Mouse (Mus musculus) bone marrow macrophage, adult 2 months (primary cell): ENCODE data around the gene Ube4b.

Experiments
- CTCF ChIP-seq: IDR thresholded peaks from 2 replicates; pipeline ENCODE4 v1.5.1; 2012; ENCODE audit warnings: low read depth, mild to moderate bottlenecking, low read length, moderate library complexity
- POLR2A ChIP-seq: IDR thresholded peaks from 2 replicates; pipeline ENCODE4 v1.6.1; 2012; ENCODE audit warnings: mild to moderate bottlenecking, low read depth, low read length, borderline replicate concordance

DNA sequence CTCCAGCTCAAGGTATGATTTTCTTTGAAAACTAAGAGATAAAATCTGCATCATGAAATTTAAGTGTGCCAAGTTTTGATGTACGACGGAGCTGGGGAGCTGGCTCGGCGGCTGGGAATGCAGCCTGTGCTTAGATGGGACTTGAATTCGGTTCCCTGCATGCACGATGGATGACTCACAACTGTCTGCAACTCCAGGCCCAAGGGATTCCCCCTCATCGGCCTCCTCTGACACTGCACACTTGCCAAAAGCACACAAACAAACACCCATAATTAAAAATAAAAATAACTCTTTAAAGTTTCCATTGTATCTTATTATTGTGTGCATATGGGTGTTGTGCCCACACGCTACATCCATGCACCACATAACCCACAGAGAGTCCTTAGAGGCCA is 25.0 kb downstream of the Ube4b start:
- no peak for TF ChIP-seq POLR2A
- TF ChIP-seq CTCF = no peak
